Mouse (Mus musculus) lung, postnatal 0 days (tissue): ENCODE data around the gene Fktn.
"Not testable (repeated sequence)": the region's sequence is repeated elsewhere in the genome, so short reads cannot be mapped to it uniquely, and the experiment has no call there.

Source experiments
- CTCF ChIP-seq: IDR thresholded peaks from 2 replicates; pipeline ENCODE4 v1.5.1; 2016; ENCODE audit warnings: antibody characterized with exemption, mild to moderate bottlenecking
- EP300 ChIP-seq: IDR thresholded peaks from 2 replicates; pipeline ENCODE4 v1.6.1; 2016; ENCODE audit warnings: antibody characterized with exemption, mild to moderate bottlenecking, control low read depth

GRCm38 (mm10) chr4:53709166-53709565 lies 4.6 kb upstream of the Fktn start:
- not testable (repeated sequence) for TF ChIP-seq CTCF, EP300
